Mouse (Mus musculus) liver, adult 2 months (tissue): Measurements from ENCODE around the gene Zfp69. TPM values are rescaled to one million over a fixed set of nuclear protein-coding genes. Genes with fewer than 3 reads are reported as not detected.

Source experiments
- DNase-seq: peaks from one replicate; pipeline ENCODE4 v3.0.0-alpha.2; 2011; ENCODE audit warnings: low read depth, low spot score; ENCODE audit errors: extremely low read depth
- H3K27ac ChIP-seq: fragments of 200-500 bp; replicated peaks from 2 replicates; pipeline ENCODE4 v1.5.1; 2012; ENCODE audit warnings: low read depth, mild to moderate bottlenecking, control low read depth, inconsistent platforms, low read length; ENCODE audit not compliant: insufficient read depth
- H3K27me3 ChIP-seq: fragments of 200-500 bp; 2 replicates; pipeline ENCODE4 v1.6.1; 2012; ENCODE audit warnings: mild to moderate bottlenecking, moderate library complexity, low read length, inconsistent platforms; ENCODE audit not compliant: control insufficient read depth, insufficient read depth
- H3K36me3 ChIP-seq: fragments of 200-500 bp; 2 replicates; pipeline ENCODE4 v1.6.1; 2012; ENCODE audit warnings: low read length, inconsistent platforms; ENCODE audit not compliant: control insufficient read depth, insufficient read depth
- H3K4me1 ChIP-seq: fragments of 200-500 bp; 2 replicates; pipeline ENCODE4 v1.6.1; 2011; ENCODE audit warnings: low read length; ENCODE audit not compliant: control insufficient read depth, insufficient read depth
- H3K4me3 ChIP-seq: fragments of 200-500 bp; 2 replicates; pipeline ENCODE4 v1.5.1; 2011; ENCODE audit warnings: low read depth, mild to moderate bottlenecking, control low read depth, low read length, moderate library complexity; ENCODE audit not compliant: insufficient read depth
- H3K79me2 ChIP-seq: fragments of 200-500 bp; 2 replicates; pipeline ENCODE4 v1.6.1; 2012; ENCODE audit warnings: inconsistent platforms, mild to moderate bottlenecking, low read length, moderate library complexity; ENCODE audit not compliant: control insufficient read depth, insufficient read depth
- H3K9ac ChIP-seq: fragments of 200-500 bp; 2 replicates; pipeline ENCODE4 v1.6.1; 2012; ENCODE audit warnings: low read depth, mild to moderate bottlenecking, control low read depth, inconsistent platforms, low read length
- CTCF ChIP-seq: fragments of 200-500 bp; IDR thresholded peaks from 2 replicates; pipeline ENCODE4 v1.5.1; 2011; ENCODE audit warnings: low read depth, low read length, control low read depth
- POLR2A ChIP-seq: fragments of 200-500 bp; IDR thresholded peaks from 2 replicates; pipeline ENCODE4 v1.6.1; 2011; ENCODE audit warnings: low read length, control low read depth; ENCODE audit not compliant: insufficient read depth; ENCODE audit errors: extremely low read depth
- WGBS: fragments of 180-500 bp; shearing (Covaris S2); methylation state at CpG from one replicate; pipeline ENCODE4 v1.1.7; 2018; 5-methylcytosine and 5-hydroxymethylcytosine counted together
- polyA plus RNA-seq: library from polyadenylated mRNA; depleted of rRNA; stranded (reverse); fragments of >200 nt; gene quantifications from 2 replicates; pipeline ENCODE4 v1.2.3, GENCODE M21; 2012
- total RNA-seq: library from RNA; depleted of rRNA; stranded (reverse); fragments of >200 nt; gene quantifications from 2 replicates; pipeline ENCODE4 v1.2.3, GENCODE M21; 2014

Zfp69 gene
- total and polyA plus RNA-seq, 2 experiments, result 0.87 to 3.5 TPM

DNA sequence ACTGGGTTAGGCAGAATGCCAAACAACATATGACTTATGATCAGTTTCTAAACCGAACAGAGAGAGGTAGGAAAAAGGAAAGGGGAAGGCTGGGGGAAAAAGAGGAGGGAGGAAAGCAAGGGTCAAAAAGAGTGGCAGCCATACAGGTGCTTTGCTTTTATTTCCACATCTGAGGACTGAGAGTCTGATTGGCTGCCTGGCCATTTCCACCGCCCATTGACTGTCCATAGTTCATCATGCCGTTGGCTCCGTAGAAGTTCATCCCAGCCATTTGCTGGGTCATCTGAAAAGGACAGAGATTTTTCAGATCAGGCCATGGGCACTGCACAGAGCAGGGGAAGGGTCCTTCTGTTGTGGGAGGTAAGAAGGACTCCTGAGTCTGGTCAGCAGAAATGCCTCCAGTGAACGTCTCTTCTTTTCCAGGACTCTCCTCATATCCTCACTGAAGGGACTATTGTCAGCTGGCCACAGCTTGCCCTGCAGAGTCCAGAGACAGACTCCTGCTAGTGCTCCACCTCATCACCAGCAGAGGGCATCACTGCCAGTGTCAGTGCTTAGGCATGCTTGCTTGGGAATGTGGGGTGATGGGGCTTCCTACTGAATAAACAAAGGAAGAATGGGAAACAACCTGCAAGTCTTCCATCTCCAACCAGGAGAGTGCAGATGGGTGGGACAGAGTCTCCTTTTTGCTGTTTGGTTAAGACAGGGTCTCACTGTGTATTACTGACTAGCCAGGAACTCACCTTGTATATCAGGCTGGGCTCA, 18.1 kb upstream of the Zfp69 start:
- Histone ChIP-seq H3K27me3 (no peaks in the 10 kb centered on the region), H3K4me3 (no peak overlapping the region), H3K27ac (0 out of 2 replicates have a peak overlapping the region, but pooled peaks have one; percentile 15), H3K4me1 (peaks cover 6% of the 10 kb centered on the region), H3K9ac (no peak overlapping the region), H3K36me3 (peaks cover 19% of the 10 kb centered on the region; the same call in 1 of the 2 replicates), H3K79me2 (no peaks in the 10 kb centered on the region)
- TF ChIP-seq POLR2A, result no peak
- peak; percentile 88 for TF ChIP-seq CTCF
- peak; percentile 80 for DNase-seq
- 20% methylated on average over 5 of the region's 5 CpGs for WGBS

DNA sequence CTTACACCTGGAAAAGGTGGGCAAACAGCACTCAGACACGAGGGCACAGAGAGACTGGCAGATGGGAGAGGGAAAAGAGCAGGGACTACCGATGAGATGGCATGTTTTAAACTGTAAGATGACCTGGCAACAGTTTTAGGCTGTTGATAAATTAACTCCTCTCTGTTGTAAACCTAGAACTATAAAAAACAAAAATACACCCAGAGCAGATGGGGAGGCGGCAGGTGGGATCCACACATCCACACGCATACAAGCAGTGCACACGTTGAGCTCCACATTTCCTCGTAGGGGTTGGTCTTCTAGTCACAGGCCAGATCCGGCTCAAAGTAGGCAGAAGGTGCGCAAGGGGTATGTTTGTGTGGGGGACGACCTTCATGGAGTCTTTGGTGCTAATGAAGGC, 17.0 kb upstream of the Zfp69 start:
- WGBS, result 95% methylated on average over 9 of the region's 9 CpGs
- DNase-seq, result no peak
- Histone ChIP-seq H3K4me1 (no peaks in the 10 kb centered on the region), H3K36me3 (peaks cover 17% of the 10 kb centered on the region; the same call in 1 of the 2 replicates), H3K79me2 (no peaks in the 10 kb centered on the region), H3K27ac (no peak overlapping the region), H3K27me3 (no peaks in the 10 kb centered on the region), H3K4me3 (no peak overlapping the region), H3K9ac (no peak overlapping the region)
- TF ChIP-seq POLR2A (no peak), CTCF (no peak)

DNA sequence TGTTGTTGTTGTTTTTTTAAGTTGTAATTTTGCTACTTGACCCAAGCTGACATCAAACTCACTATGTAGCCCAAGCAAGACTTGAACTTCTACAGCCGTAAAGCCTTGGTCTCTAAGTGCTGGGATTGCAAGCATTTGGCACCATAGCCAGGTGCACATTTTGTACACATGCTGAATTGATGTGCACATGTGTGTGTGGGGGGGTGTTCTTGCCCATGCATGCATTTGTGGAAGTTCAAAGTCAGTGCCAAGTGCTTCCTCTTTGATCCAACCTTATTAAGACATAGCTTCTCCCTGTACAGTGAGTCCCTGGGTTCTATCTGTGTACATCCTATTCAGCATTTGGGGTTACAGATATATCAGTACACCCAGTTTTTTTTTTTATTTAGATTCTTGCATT, 4.1 kb upstream of the Zfp69 start:
- Histone ChIP-seq H3K9ac (no peak overlapping the region), H3K4me1 (peaks cover 7% of the 10 kb centered on the region), H3K27ac (no peak overlapping the region), H3K4me3 (no peak overlapping the region), H3K27me3 (no peaks in the 10 kb centered on the region), H3K79me2 (no peaks in the 10 kb centered on the region), H3K36me3 (no peaks in the 10 kb centered on the region)
- TF ChIP-seq CTCF (no peak), POLR2A (no peak)
- no peak for DNase-seq
- 93% methylated on average over 1 of the region's 1 CpGs for WGBS

DNA sequence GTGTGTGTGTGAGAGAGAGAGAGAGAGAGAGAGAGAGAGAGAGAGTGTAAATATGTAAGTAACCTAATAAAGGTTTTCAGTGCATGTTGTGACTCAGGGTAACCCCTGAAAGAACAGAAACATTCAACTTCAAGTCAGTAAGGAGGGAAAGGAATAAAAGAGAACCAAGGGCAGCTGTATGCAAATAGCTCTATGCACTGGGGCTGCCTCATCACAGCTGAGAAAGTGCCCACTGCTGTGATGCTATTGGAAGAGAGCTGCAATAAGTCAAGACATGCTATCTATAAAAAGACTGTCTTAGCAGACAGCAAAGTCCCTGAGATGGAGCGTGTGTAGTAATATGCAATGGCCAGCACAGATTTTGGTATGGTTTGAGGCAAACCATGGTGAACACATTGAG, 2.2 kb upstream of the Zfp69 start:
- H3K27ac ChIP-seq, result no peak overlapping the region
- H3K27me3 ChIP-seq, result no peaks in the 10 kb centered on the region
- no peak for DNase-seq
- no peaks in the 10 kb centered on the region for H3K36me3 ChIP-seq
- no peak for TF ChIP-seq CTCF
- no peak for TF ChIP-seq POLR2A
- H3K4me3 ChIP-seq, result no peak overlapping the region
- no peaks in the 10 kb centered on the region; the same call in 1 of the 2 replicates for H3K79me2 ChIP-seq
- 74% methylated on average over 1 of the region's 1 CpGs for WGBS
- H3K4me1 ChIP-seq, result peaks cover 5% of the 10 kb centered on the region
- no peak overlapping the region for H3K9ac ChIP-seq

DNA sequence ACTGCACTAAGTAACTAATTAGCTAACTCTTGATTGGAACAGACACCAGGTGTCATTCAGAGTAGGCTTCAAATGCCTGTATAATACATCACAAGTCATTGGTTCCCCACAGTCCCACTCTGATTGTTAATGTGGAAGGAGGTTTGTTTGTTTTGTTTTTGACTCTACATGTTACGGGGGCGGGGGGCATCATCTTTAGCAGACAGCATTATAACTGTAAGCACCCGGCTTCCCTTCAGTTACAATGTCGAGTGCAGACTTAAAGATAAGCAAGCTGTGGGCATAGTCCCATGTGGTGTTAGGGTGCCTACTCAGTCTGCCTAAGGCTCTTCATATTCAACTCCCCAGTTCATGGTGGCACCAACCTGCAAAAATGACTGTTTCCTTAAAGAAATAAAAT, 1.5 kb upstream of the Zfp69 start:
- H3K27ac ChIP-seq, result no peak overlapping the region
- 86% methylated on average over 4 of the region's 4 CpGs for WGBS
- no peak overlapping the region for H3K9ac ChIP-seq

DNA sequence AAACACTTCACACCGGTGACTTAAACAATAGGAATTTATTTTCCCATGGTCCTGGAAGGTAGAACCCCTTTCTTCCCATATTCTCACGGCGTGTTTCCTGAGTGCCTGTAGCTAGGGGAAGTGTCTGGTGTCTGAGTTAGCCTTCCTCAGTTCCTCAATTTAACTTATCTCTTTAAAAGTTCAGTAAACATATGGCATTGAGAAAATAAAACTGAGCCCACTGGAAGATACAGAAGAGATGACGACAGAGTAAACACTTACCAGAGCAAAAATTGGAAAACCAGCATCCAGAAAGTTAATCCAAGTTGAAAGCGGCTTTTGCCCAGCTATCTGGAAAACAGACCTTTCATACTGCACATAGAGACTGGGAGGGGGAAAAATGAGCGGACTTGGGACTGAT, 664 bp upstream of the Zfp69 start:
- 17% methylated on average over 6 of the region's 6 CpGs for WGBS

More for the DNA sequence above, 1.5 kb upstream of the Zfp69 start:
- Histone ChIP-seq H3K27me3 (no peaks in the 10 kb centered on the region), H3K4me3 (no peak overlapping the region), H3K4me1 (peaks cover 5% of the 10 kb centered on the region), H3K79me2 (no peaks in the 10 kb centered on the region; the same call in 1 of the 2 replicates), H3K36me3 (no peaks in the 10 kb centered on the region)
- TF ChIP-seq POLR2A, result no peak
- no peak for TF ChIP-seq CTCF
- DNase-seq, result no peak

More for the DNA sequence above, 664 bp upstream of the Zfp69 start:
- Histone ChIP-seq H3K36me3 (peaks cover under 1% of the 10 kb centered on the region; the same call in 1 of the 2 replicates), H3K9ac (peak overlapping the region; percentile 55; the same call in 1 of the 2 replicates), H3K4me1 (peaks cover 5% of the 10 kb centered on the region), H3K27me3 (no peaks in the 10 kb centered on the region), H3K27ac (no peak overlapping the region), H3K4me3 (peak overlapping the region; percentile 90; the same call in 1 of the 2 replicates), H3K79me2 (no peaks in the 10 kb centered on the region; the same call in 1 of the 2 replicates)
- DNase-seq, result peak; percentile 40
- TF ChIP-seq POLR2A, result no peak
